Mouse (Mus musculus): ENCODE measurements around the gene Sptbn1.

The Sptbn1 gene

GRCm38 (mm10) chr11:30267892-30268647 lies at the start of gene Sptbn1:
Gene Sptbn1 (minus strand): TSS chr11:30268175.
- peak; percentile 79 for DNase-seq (ENCODE audit: low read depth, low spot score)

GRCm38 (mm10) chr11:30294279-30294678 lies 26.3 kb upstream of the Sptbn1 start:
- DNase-seq (ENCODE audit: low read depth, low spot score), result no peak

- no peak for DNase-seq (ENCODE audit: low read depth, low spot score)
Observed at GRCm38 (mm10) chr11:30292221-30293160, 24.5 kb upstream of the Sptbn1 start.

DNA sequence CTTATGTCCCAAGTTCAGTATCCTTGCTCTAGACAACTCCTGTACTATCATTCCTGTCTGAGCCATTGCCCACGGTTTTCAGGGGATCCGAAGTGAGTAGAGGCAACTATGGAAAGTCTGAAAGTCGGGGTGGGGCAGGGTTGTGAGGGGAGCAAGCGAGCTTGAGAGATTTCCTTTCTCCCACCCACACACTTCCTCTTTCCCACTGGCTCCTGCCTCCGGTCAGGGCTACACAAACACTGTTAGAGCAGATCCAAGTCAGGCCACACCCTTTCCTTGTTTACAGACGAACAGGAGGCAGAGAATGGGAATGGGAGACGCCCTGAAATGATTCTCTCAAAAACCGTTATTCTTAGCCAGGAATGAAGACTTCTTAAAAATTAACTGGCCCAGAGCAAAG lies 23.2 kb upstream of the Sptbn1 start:
- DNase-seq (ENCODE audit: low read depth, low spot score), result no peak

DNA sequence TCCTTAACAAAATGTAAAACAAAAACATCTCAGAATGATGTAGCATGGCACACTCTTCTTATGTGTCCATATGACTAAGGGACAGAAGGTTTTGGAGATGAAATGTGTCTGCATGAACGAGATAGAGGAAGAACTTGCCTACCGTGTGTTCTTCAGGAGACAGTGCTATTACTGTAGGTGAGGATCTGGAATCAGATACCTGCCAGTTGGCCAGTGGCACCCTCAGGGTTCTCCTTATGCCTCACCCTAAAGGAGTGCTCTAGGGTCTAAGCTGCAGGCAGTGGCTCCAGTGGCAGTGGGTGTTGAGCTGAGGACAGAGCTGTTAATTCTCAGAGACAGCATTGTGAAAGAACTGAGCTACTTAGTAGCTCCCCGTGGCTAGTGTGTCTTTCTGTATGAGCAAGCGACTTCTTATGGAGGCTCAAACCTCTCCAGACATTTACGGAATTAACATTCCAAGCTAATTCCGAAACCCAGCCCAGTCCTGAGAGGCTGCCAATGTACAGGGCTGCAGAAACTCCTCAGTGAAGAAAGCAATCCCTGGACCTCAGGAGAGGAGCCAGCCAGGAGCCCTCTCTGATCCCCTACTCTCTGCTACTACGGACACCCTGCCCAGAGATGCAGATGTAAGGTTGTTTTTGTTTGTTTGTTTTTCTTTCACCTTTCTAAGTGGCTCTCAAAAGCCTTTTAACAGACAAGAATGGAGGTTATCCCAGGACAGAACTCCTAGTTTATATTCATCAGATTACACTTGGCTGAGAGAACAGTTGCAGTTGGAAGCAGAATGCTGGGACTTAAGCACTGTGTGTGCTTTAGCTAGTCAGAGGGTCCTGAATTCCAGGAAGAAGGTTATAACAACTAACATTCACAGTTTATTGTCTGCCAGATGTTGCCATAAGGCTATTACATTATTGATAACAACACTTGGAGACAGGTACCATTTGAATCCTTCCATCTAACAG lies 21.8 kb upstream of the Sptbn1 start:
- no peak for DNase-seq (ENCODE audit: low read depth, low spot score)

- DNase-seq (ENCODE audit: low read depth, low spot score), result no peak
Observed at GRCm38 (mm10) chr11:30288075-30288474, 20.1 kb upstream of the Sptbn1 start.

DNA sequence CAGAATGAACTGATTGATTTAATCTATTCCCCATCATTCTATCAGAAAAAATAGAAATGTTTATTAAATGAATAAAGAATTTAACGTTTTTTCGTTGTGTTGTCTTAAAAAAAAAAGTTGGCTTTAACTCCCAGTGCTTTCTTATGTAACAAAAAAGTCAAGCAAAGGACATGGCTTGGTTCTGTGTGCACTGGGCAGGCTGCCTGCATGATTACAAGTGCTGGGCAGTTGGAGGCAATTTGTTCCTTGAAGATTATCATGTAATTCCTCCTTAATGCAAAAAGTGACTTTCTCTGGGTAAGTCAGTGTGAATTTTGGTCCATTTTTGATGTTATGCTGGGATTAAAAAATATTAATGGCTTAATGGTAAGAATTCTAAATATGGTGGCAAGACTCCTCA lies 15.7 kb upstream of the Sptbn1 start:
- no peak for DNase-seq (ENCODE audit: low read depth, low spot score)

DNA sequence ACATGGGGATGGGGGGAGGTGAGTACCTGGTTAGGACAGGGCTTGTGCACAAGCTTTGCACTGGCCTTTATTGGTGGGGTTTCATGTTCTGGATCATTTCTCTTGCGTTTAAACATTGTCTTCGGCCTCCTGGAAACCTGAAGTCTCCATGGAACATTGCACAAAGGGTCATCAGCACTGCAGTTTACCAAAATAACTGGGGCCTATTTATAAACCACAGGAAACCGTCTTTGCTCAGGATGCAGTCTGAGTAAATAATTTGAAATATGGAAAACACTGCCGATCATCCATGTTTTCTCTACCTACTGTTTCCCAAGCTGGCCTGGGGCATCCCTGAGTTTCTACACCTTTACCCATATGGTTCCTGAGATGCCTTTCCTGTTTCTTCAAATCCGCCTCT lies 13.1 kb upstream of the Sptbn1 start:
- no peak for DNase-seq (ENCODE audit: low read depth, low spot score)

DNA sequence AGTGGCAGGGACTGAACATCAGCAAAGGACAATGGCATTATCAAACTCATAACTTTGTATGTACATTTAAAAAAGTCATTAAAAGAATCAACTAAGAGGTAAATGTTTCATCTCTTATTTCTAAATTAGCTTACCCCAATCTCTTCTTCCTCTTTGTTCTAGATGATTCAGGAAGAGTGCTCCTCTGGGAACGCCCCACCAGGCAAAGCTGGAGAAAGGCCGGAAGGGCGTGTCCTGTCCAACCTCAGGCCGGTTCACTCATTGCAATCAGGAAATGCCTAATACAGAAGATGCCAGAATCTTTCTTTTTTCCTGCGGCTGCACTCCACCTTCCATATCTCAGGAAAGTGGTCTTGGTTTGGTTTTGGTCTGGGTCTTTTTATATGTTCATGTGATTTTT lies 11.3 kb upstream of the Sptbn1 start:
- DNase-seq (ENCODE audit: low read depth, low spot score), result no peak

- DNase-seq (ENCODE audit: low read depth, low spot score), result no peak
Observed at GRCm38 (mm10) chr11:30275436-30276031, 7.6 kb upstream of the Sptbn1 start.

DNA sequence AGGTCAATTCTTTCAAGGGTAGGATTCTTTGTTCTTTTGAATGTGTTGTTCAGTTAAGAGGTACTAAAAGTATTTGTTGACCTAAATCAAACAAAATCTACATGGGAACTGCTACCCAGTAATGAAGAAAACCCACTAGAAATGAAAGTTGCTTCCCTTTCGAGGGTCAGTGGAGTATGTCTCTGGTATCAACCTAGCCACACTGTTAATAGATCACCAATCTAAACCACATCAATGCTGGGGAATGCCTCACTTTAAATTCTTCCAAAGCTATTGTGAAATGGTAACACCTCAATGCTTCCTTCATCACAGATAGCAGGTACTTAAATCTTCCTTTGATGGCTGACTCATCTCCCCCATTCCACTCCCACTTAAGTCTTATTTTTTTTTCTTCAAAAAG lies 1.5 kb upstream of the Sptbn1 start:
- DNase-seq (ENCODE audit: low read depth, low spot score), result no peak

- peak; percentile 33 for DNase-seq (ENCODE audit: low read depth, low spot score)
Observed at GRCm38 (mm10) chr11:30268648-30269375, 837 bp upstream of the Sptbn1 start.

DNA sequence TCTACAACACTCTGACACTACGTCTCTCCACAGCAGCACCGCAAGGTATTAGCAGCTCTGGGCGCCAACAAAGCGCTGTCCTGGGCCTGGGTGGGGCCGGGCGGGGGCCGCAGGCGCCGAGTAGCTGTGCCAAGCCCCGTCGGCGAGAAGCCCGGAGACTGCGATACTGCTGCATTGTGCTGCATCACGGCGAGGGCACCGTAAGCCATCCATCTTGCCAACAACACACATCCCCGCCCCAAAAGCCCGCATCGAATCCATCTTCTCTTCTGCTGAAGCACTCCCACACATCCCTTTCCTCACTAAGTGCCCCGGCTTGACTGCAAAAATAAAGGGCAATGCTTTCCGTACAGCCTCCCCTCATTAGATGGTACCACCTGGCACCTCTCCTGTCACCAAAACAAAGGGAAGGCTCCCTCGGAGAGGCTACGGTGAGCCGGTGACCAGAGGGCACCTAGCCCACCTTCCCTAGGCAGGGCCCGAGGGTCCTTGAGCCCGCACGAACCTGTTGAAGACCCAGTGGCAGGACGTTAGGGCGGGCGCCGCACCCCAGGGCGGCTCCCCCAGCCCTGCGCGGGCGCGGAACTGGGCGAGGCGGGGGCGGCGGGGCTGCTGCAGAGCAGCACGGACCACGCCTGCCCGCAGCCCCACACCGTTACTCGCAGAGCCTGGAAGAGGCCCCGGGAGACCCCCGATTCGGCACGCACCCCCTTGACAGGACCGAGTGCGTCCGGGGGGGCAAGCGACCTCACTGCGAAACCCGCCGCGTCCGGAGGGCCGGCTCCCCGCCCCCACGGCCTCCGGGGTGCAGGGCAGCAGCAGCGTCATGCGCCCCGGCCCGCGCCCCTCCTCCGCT lies 711 bp downstream of the Sptbn1 start:
- peak; percentile 35 for DNase-seq (ENCODE audit: low read depth, low spot score)

- no peak for DNase-seq (ENCODE audit: low read depth, low spot score)
Observed at GRCm38 (mm10) chr11:30266691-30267035, 1.3 kb downstream of the Sptbn1 start.

DNA sequence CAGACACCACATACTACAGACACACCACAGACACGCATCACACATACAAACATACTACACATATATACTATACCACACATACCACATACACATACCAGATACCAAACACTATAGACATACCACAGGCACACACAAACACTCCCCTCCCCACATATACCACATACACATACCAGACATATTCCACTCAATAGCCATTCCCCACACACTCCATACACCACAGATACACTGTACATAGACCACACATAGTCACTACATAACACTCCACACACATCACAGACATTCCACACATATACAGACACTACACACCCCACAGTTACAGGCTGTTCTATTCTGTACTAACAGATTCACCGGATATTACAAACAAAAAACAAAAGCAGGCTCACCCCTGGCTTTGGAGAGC lies 2.3 kb downstream of the Sptbn1 start:
- DNase-seq (ENCODE audit: low read depth, low spot score), result no peak

DNA sequence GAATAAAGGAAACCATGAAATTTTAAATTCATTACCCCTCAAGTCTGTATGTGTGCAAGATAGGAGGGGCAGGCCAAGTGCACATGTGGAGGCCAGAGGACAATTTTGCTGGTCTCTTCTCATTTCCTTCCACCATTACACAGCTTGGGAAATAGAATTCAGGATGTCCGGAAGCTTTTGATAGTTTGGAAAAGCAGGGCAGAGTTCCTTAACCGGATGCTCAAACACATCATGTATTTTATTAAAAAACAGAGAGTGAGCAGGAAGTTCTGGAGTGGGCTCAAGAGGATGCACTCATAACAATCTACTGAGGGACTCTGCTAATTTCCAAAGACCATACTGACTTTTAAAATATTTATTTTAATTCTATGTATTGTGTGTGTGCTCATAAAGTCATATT lies 4.3 kb downstream of the Sptbn1 start:
- DNase-seq (ENCODE audit: low read depth, low spot score), result no peak

GRCm38 (mm10) chr11:30258739-30259350 lies 9.1 kb downstream of the Sptbn1 start:
- no peak for DNase-seq (ENCODE audit: low read depth, low spot score)

- DNase-seq (ENCODE audit: low read depth, low spot score), result no peak
Observed at GRCm38 (mm10) chr11:30257812-30258211, 10.2 kb downstream of the Sptbn1 start.

GRCm38 (mm10) chr11:30257085-30257484 lies 10.9 kb downstream of the Sptbn1 start:
- no peak for DNase-seq (ENCODE audit: low read depth, low spot score)
